Mouse (Mus musculus): ENCODE measurements around the gene Cyb5d1. TPM values are rescaled to one million over a fixed set of nuclear protein-coding genes. Genes with fewer than 3 reads are reported as not detected.
"Not testable (repeated sequence)": the region's sequence is repeated elsewhere in the genome, so short reads cannot be mapped to it uniquely, and the experiment has no call there.

Gene Cyb5d1
- 4.3 and 5.3 TPM in 2 replicates for polyA plus RNA-seq (2012; rRNA removed)

- WGBS, result under 1% methylated on average over 24 of the region's 24 CpGs
- Histone ChIP-seq H3K36me3 (ENCODE audit: control insufficient read depth, insufficient read depth, low read length) (peaks cover 10% of the 10 kb centered on the region), H3K4me3 (ENCODE audit: low read depth, low read length) (peak within 1 kb of the TSS; percentile 71), H3K27ac (ENCODE audit: insufficient read depth, low read depth, low read length) (peak within 1 kb of the TSS; percentile 91)
- H3K27me3 ChIP-seq (ENCODE audit: control insufficient read depth, insufficient read depth, low read length); H3K4me1 ChIP-seq (ENCODE audit: control insufficient read depth, insufficient read depth, insufficient read length, low read length): not testable (repeated sequence)
Measured at GRCm38 (mm10) chr11:69395235-69395633, at the start of gene Cyb5d1, which contains the start of gene Naa38. Gene Cyb5d1 (minus strand): TSS chr11:69395631. Gene Naa38 (plus strand): TSS chr11:69395487.

GRCm38 (mm10) chr11:69443328-69443727 lies 47.9 kb upstream of the Cyb5d1 start:
- Histone ChIP-seq H3K27ac (ENCODE audit: insufficient read depth, low read depth, low read length) (peak overlapping the region; percentile 44; the same call in 1 of the 2 replicates), H3K4me1 (ENCODE audit: control insufficient read depth, insufficient read depth, insufficient read length, low read length) (peaks cover 10% of the 10 kb centered on the region), H3K27me3 (ENCODE audit: control insufficient read depth, insufficient read depth, low read length) (no peaks in the 10 kb centered on the region), H3K36me3 (ENCODE audit: control insufficient read depth, insufficient read depth, low read length) (no peaks in the 10 kb centered on the region), H3K4me3 (ENCODE audit: low read depth, low read length) (no peak overlapping the region)
- no peak for TF ChIP-seq POLR2A (IDR thresholded peaks at IDR 0.05; ENCODE audit: low read depth, low read length)
- no peak for TF ChIP-seq CTCF (IDR thresholded peaks at IDR 0.05; ENCODE audit: extremely low read depth, insufficient read length, insufficient replicate concordance, low read depth, low read length)
- 8% methylated on average over 5 of the region's 5 CpGs for WGBS

GRCm38 (mm10) chr11:69437291-69437690 lies 41.9 kb upstream of the Cyb5d1 start:
- 65% methylated on average over 3 of the region's 3 CpGs for WGBS
- no peak overlapping the region for H3K27ac ChIP-seq (ENCODE audit: insufficient read depth, low read depth, low read length)
- 0 out of 2 replicates have a peak, but pooled peaks cover under 1% of the 10 kb centered on the region for H3K4me1 ChIP-seq (ENCODE audit: control insufficient read depth, insufficient read depth, insufficient read length, low read length)
- TF ChIP-seq POLR2A (IDR thresholded peaks at IDR 0.05; ENCODE audit: low read depth, low read length), result no peak
- TF ChIP-seq CTCF (IDR thresholded peaks at IDR 0.05; ENCODE audit: extremely low read depth, insufficient read length, insufficient replicate concordance, low read depth, low read length), result no peak
- no peak overlapping the region for H3K4me3 ChIP-seq (ENCODE audit: low read depth, low read length)
- H3K27me3 ChIP-seq (ENCODE audit: control insufficient read depth, insufficient read depth, low read length), result no peaks in the 10 kb centered on the region
- no peaks in the 10 kb centered on the region for H3K36me3 ChIP-seq (ENCODE audit: control insufficient read depth, insufficient read depth, low read length)

GRCm38 (mm10) chr11:69433189-69433588 lies 37.8 kb upstream of the Cyb5d1 start:
- TF ChIP-seq POLR2A (IDR thresholded peaks at IDR 0.05; ENCODE audit: low read depth, low read length) (no peak), CTCF (IDR thresholded peaks at IDR 0.05; ENCODE audit: extremely low read depth, insufficient read length, insufficient replicate concordance, low read depth, low read length) (no peak)
- Histone ChIP-seq H3K4me3 (ENCODE audit: low read depth, low read length) (no peak overlapping the region), H3K27ac (ENCODE audit: insufficient read depth, low read depth, low read length) (no peak overlapping the region), H3K4me1 (ENCODE audit: control insufficient read depth, insufficient read depth, insufficient read length, low read length) (peaks cover 4% of the 10 kb centered on the region), H3K27me3 (ENCODE audit: control insufficient read depth, insufficient read depth, low read length) (no peaks in the 10 kb centered on the region), H3K36me3 (ENCODE audit: control insufficient read depth, insufficient read depth, low read length) (no peaks in the 10 kb centered on the region)
- 62% methylated on average over 6 of the region's 6 CpGs for WGBS

- H3K36me3 ChIP-seq (ENCODE audit: control insufficient read depth, insufficient read depth, low read length), result no peaks in the 10 kb centered on the region
- H3K4me1 ChIP-seq (ENCODE audit: control insufficient read depth, insufficient read depth, insufficient read length, low read length), result peaks cover 4% of the 10 kb centered on the region
- no peak for TF ChIP-seq CTCF (IDR thresholded peaks at IDR 0.05; ENCODE audit: extremely low read depth, insufficient read length, insufficient replicate concordance, low read depth, low read length)
- no peak for TF ChIP-seq POLR2A (IDR thresholded peaks at IDR 0.05; ENCODE audit: low read depth, low read length)
- 57% methylated on average over 11 of the region's 11 CpGs for WGBS
- H3K27me3 ChIP-seq (ENCODE audit: control insufficient read depth, insufficient read depth, low read length), result no peaks in the 10 kb centered on the region
- no peak overlapping the region for H3K27ac ChIP-seq (ENCODE audit: insufficient read depth, low read depth, low read length)
- H3K4me3 ChIP-seq (ENCODE audit: low read depth, low read length), result no peak overlapping the region
Measured at GRCm38 (mm10) chr11:69432640-69432982, 37.2 kb upstream of the Cyb5d1 start.

GRCm38 (mm10) chr11:69431829-69432639 lies 36.6 kb upstream of the Cyb5d1 start:
- TF ChIP-seq CTCF (IDR thresholded peaks at IDR 0.05; ENCODE audit: extremely low read depth, insufficient read length, insufficient replicate concordance, low read depth, low read length) (peak; percentile 63; the same call in 1 of the 2 replicates), POLR2A (IDR thresholded peaks at IDR 0.05; ENCODE audit: low read depth, low read length) (no peak)
- no peak overlapping the region for H3K27ac ChIP-seq (ENCODE audit: insufficient read depth, low read depth, low read length)
- H3K36me3 ChIP-seq (ENCODE audit: control insufficient read depth, insufficient read depth, low read length), result no peaks in the 10 kb centered on the region
- peaks cover 4% of the 10 kb centered on the region for H3K4me1 ChIP-seq (ENCODE audit: control insufficient read depth, insufficient read depth, insufficient read length, low read length)
- WGBS, result 32% methylated on average over 11 of the region's 11 CpGs
- no peaks in the 10 kb centered on the region for H3K27me3 ChIP-seq (ENCODE audit: control insufficient read depth, insufficient read depth, low read length)
- no peak overlapping the region for H3K4me3 ChIP-seq (ENCODE audit: low read depth, low read length)

- 90% methylated on average over 15 of the region's 15 CpGs for WGBS
- Histone ChIP-seq H3K27me3 (ENCODE audit: control insufficient read depth, insufficient read depth, low read length) (no peaks in the 10 kb centered on the region), H3K36me3 (ENCODE audit: control insufficient read depth, insufficient read depth, low read length) (no peaks in the 10 kb centered on the region), H3K4me1 (ENCODE audit: control insufficient read depth, insufficient read depth, insufficient read length, low read length) (peaks cover 4% of the 10 kb centered on the region), H3K27ac (ENCODE audit: insufficient read depth, low read depth, low read length) (no peak overlapping the region), H3K4me3 (ENCODE audit: low read depth, low read length) (no peak overlapping the region)
- no peak for TF ChIP-seq CTCF (IDR thresholded peaks at IDR 0.05; ENCODE audit: extremely low read depth, insufficient read length, insufficient replicate concordance, low read depth, low read length)
- TF ChIP-seq POLR2A (IDR thresholded peaks at IDR 0.05; ENCODE audit: low read depth, low read length), result no peak
Measured at GRCm38 (mm10) chr11:69430631-69431030, 35.2 kb upstream of the Cyb5d1 start.
